Mouse (Mus musculus) bone marrow macrophage, adult 2 months (primary cell): ENCODE measurements around the gene Meis1.

Experiments used
- CTCF ChIP-seq: IDR thresholded peaks from 2 replicates; pipeline ENCODE4 v1.5.1; 2012; ENCODE audit warnings: low read depth, mild to moderate bottlenecking, low read length, moderate library complexity
- POLR2A ChIP-seq: IDR thresholded peaks from 2 replicates; pipeline ENCODE4 v1.6.1; 2012; ENCODE audit warnings: mild to moderate bottlenecking, low read depth, low read length, borderline replicate concordance

DNA sequence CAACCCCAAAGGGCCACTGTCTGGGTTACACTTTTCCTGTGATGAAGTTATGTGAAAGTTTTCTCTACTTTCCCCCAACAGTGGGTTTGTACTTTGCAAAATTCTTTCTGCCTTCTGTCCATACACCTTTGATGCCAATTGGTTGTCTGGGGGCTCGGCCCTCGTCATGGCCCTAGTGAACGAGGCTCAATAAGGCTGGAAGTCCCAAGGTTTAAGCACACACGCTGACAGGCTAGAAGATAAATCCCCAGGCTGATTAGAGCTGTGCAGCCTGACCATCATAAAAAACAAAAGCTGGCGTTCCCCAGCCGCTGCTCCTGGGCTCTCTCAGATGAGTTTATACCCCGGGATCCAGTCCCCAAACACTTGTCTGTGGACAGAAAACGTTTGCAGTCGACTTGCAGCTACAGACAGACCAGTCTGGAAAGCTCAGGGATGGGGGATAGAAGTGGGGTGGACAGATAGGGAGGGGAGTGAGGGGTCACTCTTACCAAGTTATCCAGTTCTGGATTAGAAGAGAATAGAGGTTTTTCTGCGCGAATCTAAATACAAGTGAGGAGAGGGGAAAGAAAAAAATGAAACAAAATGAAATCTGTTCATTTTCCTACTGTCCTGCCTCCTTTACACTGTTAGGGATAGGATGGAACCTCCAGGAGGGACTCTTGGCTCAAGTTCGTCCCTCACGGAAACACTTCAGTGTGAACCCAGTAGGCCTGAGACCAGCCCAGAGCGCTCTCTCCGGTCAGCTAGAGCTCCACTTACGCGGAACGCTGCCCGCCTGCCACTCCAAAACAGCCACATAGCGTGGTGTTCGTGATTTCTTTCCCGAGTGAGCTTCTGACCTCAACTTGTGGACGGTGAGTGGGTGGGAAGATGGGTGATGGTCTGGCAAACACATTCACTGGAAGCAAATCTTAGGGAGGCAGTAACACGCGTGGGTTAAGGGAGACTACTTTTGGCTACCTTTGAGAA, 5.4 kb downstream of the Meis1 start:
- no peak for TF ChIP-seq POLR2A
- TF ChIP-seq CTCF, result no peak
